Mouse (Mus musculus) layer of hippocampus, adult 18-20 months (tissue): ENCODE measurements at regions not wholly inside any gene's neighbourhood (a gene's known extent, or its start where the extent isn't known, plus 50 kb on each side); places are given as distances from the start of the nearest gene placed in this dataset.

Experiments used
- DNase-seq, 2 experiments: peaks; one replicate each; pipeline ENCODE4 v3.0.0; 2022; ENCODE audit warnings: low spot score in 2 of 2

DNA sequence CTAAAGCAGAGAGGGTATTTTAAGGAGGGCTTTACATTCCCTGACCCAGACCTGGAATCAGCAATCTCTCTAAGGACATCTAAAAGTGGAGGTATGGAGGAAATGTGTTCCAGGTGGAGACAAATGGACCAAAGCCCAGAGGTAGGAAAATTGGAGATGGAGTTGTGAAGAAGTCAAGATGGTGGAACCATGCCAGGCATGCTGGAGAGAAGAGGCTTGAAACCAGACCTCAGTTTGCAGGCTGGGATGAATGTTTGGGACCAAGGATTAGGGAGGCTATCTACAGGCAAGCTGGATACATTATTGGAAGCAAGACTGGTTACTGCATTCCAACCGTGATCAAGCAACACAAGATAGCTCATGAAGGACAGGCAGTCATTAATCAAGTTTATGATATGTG is 88.3 kb upstream of the Nckap5 start:
- DNase-seq = no peak

DNA sequence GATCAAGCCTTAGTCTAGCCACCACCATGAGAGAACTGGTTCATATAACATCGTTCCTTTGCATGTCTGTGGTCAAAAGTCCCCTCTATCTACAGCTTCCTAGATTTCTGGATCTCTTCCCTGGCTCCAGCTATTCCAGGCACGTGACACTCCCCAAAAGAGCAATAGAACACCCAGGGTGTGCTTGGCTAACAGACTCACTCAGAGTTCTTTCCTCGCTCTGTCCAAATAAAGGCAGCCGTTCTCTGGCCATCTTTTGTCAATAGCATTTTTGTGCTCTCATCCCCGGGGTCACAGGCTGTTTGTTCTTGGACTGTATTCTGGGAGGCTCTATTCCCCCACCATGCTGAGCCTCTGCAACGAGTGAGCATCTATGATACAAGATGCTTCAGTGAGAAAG is 87.3 kb upstream of the Nckap5 start:
- no peak for DNase-seq

DNA sequence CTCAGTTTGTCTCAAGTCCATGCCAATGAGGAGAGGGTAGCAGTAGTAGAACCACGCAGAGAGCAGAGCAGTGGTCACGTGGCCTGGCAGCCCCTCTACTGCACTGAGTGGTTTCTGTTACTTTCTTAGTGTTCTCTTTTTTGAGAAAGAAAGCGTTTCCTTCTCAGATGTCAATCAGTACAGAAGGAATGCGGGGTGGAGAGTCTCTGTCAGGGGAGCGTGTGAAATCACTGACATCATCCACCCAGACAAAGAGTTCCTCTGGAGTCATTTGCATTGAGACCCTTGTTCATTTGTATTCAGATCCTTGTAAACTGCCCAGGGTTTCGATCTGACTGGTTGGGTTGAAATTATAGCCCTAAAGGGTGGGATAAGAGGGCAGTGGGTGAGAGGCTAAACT is 85.8 kb upstream of the Nckap5 start:
- DNase-seq = no peak

DNA sequence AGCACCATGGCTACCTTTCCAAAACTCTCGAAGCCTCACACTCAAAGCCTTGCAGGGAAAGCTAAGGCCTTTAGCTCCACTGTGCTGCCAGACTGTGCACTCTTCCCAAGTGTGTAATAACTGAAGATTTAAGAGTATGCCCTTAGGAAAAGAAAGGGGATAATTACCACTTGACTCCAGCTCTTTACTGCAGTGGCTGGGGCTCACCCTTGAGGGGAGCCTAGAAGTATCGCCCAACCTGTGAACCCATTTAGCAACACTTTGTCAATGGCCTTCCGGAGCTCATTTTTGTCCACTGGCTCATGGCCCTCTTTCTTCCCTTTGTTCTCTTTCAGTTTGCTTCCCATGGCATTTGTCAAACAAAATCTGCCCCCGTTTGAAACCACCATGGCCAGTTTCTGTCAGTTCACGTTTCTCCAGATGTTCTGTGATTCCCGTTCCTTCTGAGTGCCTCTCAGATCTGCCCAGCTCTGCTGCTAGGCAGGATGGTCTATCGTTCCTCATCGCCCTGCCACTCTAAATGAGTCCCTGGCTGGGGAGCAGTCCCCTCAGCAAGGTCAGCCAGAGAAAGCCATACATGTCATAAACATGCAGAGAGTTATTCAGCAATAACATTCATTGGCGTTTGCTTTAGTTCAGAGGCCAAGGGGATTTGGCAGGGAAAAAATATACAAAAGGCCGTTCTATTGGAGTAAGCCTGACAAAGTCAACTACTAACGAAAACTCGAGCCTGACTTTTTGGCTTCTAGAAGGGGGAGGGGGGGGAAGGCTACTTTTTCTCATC is 80.9 kb upstream of the Nckap5 start:
- DNase-seq = no peak

DNA sequence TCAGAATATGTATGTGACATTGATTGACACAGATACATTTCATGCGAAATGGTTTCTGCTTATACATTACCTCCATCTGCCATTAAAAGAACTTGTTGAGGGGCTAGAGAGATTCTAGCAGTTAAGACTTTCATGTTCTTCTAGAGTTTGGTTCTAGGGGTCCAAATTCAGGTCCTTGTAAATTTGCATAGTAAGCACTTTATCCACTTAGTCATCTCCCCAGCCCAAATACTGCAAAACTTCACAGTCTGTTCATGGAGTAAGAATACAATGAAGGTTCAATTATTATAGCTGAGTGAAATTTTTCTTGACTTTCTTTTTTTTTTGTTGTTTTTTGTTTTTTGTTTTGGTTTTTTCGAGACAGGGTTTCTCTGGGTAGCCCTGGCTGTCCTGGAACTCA is 76.8 kb upstream of the Nckap5 start:
- no peak for DNase-seq

DNA sequence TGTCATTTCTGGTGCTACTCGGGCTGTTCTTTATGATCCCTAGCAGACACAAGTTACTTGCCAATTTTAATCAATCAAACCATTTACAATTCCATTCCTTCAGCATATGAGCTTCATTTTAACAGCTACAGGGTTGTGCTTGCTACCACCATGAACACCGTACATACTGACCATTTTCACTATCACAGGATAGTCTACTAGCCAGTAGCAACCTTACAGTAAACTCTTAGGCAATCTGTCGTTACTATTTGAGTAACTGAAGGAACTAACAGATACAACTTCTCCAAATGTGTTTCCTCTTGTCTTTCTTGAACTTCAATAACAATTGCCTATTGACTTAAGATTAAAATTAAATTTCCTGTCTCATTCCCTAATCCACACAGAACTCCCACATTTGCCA is 67.9 kb upstream of the Nckap5 start:
- no peak for DNase-seq

DNA sequence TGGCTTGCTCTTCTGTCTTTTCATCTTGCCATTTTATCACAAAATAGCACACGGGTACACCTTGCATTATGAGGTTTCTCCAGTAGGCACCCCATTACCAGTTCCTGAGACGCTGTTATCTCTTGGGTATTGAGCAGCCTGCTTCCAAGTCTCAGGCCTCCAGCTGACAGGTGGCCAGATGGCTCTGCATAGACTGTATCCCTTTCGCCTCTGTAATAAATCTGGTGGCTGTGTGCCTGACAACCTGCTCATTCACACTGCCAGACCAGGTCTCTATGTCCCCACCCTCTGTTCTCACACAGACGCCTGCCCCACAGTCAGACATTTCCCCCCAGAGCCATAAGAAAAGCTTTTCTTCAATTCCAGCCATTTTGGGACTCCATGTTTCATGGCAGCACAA is 66.3 kb upstream of the Nckap5 start:
- DNase-seq = no peak

DNA sequence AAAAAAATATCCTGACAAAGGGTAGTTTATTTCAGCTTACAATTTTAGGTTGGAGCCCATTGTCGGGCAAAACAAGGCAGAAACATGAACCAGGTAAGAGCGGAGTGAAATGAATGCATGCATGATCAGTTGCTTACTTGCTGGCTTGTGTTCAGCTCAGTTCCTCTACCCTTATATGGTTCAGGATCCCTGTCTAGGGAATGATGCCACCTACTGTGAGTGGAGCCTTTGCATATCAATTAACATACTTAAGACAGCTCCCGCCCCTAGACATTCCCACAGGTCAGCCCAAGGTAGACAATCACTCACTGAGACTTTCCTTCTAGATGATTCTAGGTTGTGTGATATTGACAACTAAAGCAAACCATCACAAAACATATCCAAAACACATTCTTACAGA is 50.2 kb upstream of the Nckap5 start:
- DNase-seq = no peak
